Mouse (Mus musculus): ENCODE results near the gene Erich3. TPM values are rescaled to one million over a fixed set of nuclear protein-coding genes. Genes with fewer than 3 reads are reported as not detected.

Erich3 gene
- total RNA-seq, 2 experiments from 2014 or later, result 0.05 to 0.06 TPM

DNA sequence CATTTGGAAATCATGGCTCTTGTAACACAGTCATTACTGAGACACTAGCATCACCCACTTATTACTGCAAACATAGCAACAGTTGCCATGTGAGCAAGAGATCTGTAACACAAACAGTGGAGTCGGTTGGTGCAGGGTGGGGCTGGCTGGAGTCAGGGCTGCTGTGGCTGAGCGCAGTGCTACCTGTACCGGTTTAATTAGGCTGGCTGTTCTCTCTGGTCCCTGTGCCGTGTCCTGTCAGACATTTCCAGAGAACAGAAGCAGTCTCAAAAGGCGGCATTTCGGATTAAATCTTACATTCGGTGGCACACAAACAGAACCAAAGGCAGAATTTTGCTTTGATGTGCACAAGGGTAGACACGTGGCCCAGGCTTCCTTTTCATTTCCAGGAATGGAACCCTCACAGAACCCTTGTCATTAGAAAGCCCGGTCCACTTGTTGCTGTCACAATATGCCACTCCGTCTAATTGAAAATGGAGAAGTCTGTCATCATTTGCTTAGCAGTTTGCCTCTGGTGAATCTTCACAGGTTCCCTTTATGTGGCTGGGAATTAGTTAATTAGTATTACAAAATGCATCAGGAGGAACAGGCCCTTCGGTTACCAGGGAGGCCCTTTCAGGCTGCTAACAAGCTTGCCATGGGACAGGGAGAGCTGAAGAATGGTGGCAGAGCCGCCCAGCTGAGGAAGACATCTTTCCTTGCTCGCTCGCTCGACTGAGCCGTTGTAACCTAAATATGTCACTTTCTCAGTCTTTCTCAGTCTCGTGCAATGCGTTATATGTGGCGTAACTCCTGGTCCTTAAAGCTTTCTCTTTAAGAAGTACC, 153.4 kb downstream of the Erich3 start:
- intact Hi-C loops (cut with DNase I), result no loop called here
- no peak for DNase-seq (ENCODE audit: low spot score)

Other genes starting within 250 kb of the Erich3 start
- gene Cryz, start 67.1 kb upstream of the Erich3 start, total RNA-seq (2021), result 10 to 100 TPM; 16.4 to 18.8 TPM
- gene Tyw3, start 66.8 kb upstream of the Erich3 start, total RNA-seq (2021), result 1 to 10 TPM; 5.1 to 6.6 TPM